Mouse (Mus musculus) ES-E14 (cell line): ENCODE measurements around the gene Adam21.

Source experiments
- CHD2 ChIP-seq: IDR thresholded peaks from 2 replicates; pipeline ENCODE4 v1.6.1; 2014; ENCODE audit warnings: mild to moderate bottlenecking, low read depth, low read length, inconsistent platforms
- HCFC1 ChIP-seq: IDR thresholded peaks from 2 replicates; pipeline ENCODE4 v1.6.1; 2012; ENCODE audit warnings: low read length, inconsistent platforms, borderline replicate concordance; ENCODE audit not compliant: insufficient read depth
- MAFK ChIP-seq: IDR thresholded peaks from 2 replicates; pipeline ENCODE4 v1.6.1; 2014; ENCODE audit warnings: mild to moderate bottlenecking, low read depth, low read length, inconsistent platforms; ENCODE audit not compliant: insufficient read depth
- ZC3H11A ChIP-seq: IDR thresholded peaks from 2 replicates; pipeline ENCODE4 v1.6.1; 2012; ENCODE audit warnings: low read depth, mild to moderate bottlenecking, inconsistent platforms, low read length, borderline replicate concordance
- ZNF384 ChIP-seq: IDR thresholded peaks from 2 replicates; pipeline ENCODE4 v1.6.1; 2012; ENCODE audit warnings: low read depth, low read length, inconsistent platforms

GRCm38 (mm10) chr12:81533029-81533419 is 35.2 kb downstream of the Adam21 start:
- TF ChIP-seq ZC3H11A (no peak), HCFC1 (no peak), ZNF384 (no peak), MAFK (no peak), CHD2 (no peak)
